Mouse (Mus musculus) splenic B cell, adult 2 months (primary cell): Measurements from ENCODE around the gene Minar1.

ENCODE experiments used
- DNase-seq: peaks from one replicate; pipeline ENCODE4 v3.0.0-alpha.2; 2011; ENCODE audit warnings: low read depth, low spot score
- H3K27me3 ChIP-seq: 2 replicates; pipeline ENCODE4 v1.6.1; 2012; ENCODE audit warnings: mild to moderate bottlenecking, low read length, moderate library complexity, mixed read lengths; ENCODE audit not compliant: control insufficient read depth, poor library complexity, insufficient read depth, severe bottlenecking
- H3K36me3 ChIP-seq: 2 replicates; pipeline ENCODE4 v1.6.1; 2012; ENCODE audit warnings: mild to moderate bottlenecking, low read length, moderate library complexity, mixed read lengths; ENCODE audit not compliant: control insufficient read depth, poor library complexity, insufficient read depth, severe bottlenecking

The Minar1 gene

GRCm38 (mm10) chr9:89596392-89596791 is 26.5 kb downstream of the Minar1 start:
- DNase-seq: no peak
- no peaks in the 10 kb centered on the region for H3K27me3 ChIP-seq
- no peaks in the 10 kb centered on the region for H3K36me3 ChIP-seq

GRCm38 (mm10) chr9:89592391-89592790 is 30.5 kb downstream of the Minar1 start:
- H3K27me3 ChIP-seq: no peaks in the 10 kb centered on the region
- H3K36me3 ChIP-seq: no peaks in the 10 kb centered on the region
- no peak for DNase-seq

- no peak for DNase-seq
- no peaks in the 10 kb centered on the region for H3K27me3 ChIP-seq
- H3K36me3 ChIP-seq: no peaks in the 10 kb centered on the region
These were observed 44.5 kb downstream of the Minar1 start for GRCm38 (mm10) chr9:89578422-89578821.

DNA sequence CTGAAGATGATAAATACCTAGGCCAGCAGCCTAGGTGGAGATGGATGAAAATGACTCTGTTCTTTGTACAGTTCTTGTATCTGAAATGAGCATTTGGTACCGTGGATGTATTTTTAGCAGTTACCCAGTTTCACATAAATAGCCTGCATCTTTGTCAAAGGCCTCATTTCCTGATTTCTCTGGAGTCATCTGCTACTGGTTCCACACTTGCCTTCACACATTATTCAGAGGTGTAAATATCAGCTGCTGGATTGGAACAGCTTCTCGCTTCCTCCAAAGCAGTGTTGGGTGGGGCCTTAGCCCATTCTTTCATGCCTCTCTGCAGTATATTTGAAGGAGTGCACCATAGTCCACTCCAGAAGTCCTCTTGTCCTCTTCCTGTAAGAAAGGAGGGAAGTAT is 70.3 kb downstream of the Minar1 start:
- H3K27me3 ChIP-seq: no peaks in the 10 kb centered on the region
- no peaks in the 10 kb centered on the region for H3K36me3 ChIP-seq
- DNase-seq: no peak
